Mouse (Mus musculus) v-Abl transformed pro-B cells (cell line): ENCODE data around the gene Kmt2e.

ENCODE experiments used
- in situ Hi-C, 2 experiments: fragments of 400-800 bp; cut with MboI; formaldehyde crosslinking; loops; one replicate each; pipeline ENCODE4 v1.15.1; 2025; ENCODE audit not compliant: unreplicated experiment in 2 of 2

The Kmt2e gene

DNA sequence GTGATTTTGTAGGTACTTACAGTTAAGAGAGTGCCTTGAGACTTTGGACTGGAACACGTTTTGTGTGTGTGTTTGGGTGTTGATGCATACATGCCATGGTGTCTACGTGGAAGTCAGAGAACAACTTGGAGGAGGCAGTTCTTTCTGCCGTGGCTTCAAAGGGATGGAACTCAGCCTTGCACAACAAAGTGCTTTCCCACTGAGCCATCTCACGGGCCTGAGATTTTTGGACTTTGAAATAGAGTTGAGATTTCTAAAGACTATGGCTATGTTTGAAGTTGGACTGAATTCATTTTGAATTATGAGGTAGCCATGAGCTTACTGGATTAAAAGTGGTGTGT is 27.9 kb upstream of the Kmt2e start:
- in situ Hi-C loops, result no loop called here

DNA sequence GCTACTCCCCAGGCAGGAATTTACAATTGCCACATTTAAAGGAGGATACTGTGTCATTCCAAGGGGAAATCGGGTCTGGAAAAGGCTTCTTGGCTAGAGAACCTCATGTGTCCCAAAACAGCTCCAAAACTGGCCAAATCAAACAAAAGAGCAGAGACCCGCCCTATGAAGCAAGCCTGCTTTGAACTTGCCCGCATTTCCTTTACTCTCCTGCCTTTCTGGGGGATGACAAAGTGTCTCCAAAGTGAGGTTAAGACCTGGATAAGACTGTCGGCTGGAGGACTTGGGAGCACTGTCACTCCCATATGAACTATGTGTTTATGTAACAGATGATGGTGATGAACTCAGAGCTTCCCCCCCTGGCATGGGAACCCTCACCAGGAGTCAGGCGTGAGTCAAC is 26.1 kb upstream of the Kmt2e start:
- in situ Hi-C loops, result no loop called here

DNA sequence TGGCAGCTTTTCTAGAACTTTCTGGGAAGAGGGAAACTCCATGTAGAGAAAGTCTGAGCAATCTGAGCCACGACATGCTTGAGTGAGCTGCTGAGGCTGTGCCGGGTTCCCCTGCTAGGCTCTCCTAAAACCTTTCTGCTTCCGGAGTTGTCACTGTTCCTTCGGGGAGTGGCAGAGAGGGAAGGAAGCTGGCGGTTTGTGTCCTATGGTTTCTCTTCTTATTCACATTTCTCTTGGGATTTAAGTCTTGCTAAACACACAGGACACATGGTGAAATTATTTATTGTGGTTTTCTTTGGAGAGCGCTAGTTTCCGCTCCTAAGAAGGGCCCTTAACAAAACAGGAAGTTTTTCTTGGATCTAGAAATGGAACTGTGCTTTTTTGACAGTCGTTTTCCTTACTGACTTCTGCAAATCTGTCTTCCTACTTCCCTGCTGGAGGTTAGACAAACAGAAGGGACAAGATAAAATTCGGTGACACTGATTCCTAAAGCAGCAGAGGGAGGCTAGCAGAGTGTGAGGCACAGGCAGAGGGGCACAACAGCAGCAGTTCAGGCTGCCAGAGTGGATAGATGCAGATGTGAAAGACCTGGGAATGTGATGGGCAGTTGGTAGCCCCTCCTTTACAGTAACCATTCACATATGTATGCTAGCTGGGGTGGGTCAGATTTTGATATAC is 24.1 kb upstream of the Kmt2e start:
- in situ Hi-C loops, result loop anchor here (5.0 to 10.0 kb wide), 3 partner anchors 62 to 345 kb away; no protein-coding TSS in a partner anchor

DNA sequence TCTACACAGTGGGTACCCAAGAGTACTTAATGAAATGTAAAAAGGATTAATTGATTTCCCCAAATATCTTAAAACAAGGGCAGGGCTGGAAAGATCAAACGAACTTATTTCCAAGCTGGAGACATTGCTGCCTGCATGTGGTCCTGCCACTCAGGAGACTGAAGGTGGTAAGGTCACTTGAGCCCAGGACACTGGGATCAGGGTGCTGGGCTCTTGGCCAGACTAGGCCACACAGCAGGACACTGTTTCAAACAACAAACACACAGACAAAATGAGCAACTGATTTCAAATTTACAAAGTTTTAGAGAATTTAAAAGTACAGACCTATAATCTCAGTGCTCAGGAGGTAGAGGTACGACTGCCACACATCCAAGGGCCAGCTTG is 23.5 kb upstream of the Kmt2e start:
- in situ Hi-C loops, result loop anchor here (5.0 to 10.0 kb wide), 3 partner anchors 62 to 344 kb away; no protein-coding TSS in a partner anchor

DNA sequence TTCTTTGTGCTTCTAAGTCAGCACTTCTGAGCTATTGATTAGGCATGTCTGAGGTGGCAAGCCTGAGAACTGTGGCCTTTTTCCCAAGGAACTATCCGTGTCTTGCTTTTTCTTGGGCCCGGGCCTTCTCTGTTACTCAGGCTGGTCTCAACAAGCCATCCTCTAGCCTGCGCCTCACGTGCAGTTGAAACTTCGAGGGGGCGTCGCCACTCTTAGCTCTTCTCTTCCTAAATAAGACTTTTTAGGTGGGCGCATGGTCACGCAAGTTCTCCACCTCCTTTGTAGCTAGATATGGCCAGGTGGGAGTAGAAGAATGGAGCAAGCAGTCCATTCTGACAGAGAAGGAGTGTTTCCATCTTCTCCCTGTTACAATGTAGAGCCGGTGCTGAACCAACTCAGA is 22.6 kb upstream of the Kmt2e start:
- in situ Hi-C loops, result loop anchor here (5.0 to 10.0 kb wide), 3 partner anchors 61 to 343 kb away; no protein-coding TSS in a partner anchor

DNA sequence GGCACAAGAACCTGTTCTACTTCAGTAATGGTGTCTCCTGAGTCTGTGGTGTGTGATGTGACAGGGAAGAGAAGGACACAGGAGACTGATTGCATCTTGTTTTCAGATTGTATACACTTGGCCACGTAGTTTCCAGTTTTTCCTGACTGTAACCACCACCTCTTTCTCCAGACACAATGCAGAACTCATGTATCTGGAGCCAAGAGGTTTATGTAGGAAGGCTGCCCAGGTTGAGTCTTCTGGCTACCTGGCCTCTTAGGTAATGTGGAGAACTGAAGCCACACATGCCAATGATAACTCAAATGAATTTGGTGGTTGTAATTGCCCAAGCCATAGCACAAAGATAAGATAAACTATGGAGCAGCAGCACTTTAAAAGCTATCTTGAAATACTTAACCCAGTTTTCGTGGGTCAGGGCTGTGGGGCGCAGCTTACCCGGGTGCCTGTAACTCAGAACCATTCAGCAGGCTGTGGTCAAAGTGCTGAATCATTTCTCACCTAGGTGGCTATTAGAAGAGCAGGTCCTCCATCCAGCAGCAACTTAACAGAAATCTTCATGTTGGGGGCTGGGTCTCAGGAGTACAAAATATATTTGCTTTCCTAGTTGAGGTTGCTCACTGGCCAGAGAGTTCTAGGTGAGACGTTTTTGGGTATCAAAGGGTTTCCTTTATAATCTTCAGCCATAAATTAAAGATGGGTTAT is 21.8 kb upstream of the Kmt2e start:
- in situ Hi-C loops, result loop anchor here (5.0 to 10.0 kb wide), 3 partner anchors 60 to 342 kb away; no protein-coding TSS in a partner anchor

DNA sequence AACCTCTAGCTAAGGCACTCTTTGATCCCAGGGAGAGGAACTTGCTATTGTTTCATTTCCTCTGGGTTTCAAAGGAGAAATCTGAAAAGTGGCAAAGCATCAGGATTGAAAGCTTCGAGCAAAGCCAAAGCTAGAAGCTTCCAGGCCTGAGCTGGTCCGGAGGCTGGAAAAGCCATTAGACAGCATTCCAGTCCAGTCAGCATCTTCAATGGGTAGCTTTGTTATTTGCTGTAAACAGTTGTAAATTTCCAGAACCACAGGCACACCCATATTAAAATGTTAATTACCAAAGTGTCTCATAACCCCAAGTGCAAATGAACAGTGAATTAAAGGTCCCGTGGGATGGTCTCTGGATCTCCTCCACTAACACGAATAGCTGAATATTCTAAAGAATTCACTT is 21.2 kb upstream of the Kmt2e start:
- in situ Hi-C loops, result loop anchor here (5.0 to 10.0 kb wide), 3 partner anchors 59 to 342 kb away; no protein-coding TSS in a partner anchor

DNA sequence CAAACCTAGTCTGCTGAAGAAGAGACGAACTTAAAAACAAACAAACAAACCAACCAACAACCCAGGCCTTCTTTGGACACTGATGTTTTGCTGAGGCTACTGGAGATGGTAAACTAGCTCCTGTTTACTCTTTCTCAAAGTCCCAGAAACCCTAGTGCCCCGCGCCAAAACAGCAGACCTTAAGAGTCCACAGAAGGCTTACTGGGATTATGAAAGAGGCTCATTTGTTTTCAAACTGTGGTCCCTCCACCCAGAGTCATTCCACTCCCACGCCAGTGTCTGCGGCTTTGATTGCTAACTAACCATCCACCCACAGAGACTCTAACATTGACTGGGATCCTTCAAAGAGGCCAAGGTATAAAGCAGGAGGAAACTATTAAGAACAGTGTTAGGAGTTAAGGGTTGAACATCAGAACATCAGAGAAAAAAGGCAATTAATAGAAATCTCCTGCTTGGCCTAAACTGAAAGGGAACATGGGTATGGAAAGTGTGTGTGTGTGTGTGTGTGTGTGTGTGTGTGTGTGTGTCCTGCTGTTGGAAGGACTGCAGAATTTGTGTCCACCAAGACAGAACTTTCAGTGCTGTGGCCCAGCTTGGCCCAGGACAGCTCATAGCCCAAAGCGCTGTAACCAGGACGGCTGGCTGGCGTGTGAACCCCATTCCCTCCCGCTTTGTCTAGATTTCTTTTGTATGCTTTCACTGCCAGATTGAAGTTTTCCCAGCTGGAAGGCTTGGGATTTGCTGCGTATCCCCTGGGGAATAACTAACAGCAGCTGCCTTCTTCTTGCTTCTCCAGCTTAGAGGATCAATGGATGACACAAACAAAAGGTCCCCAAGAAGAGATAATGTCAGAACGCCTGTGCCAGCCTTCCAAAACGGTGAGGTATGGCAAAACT is 20.4 kb upstream of the Kmt2e start:
- in situ Hi-C loops, result loop anchor here (5.0 to 10.0 kb wide), 3 partner anchors 58 to 341 kb away; no protein-coding TSS in a partner anchor

DNA sequence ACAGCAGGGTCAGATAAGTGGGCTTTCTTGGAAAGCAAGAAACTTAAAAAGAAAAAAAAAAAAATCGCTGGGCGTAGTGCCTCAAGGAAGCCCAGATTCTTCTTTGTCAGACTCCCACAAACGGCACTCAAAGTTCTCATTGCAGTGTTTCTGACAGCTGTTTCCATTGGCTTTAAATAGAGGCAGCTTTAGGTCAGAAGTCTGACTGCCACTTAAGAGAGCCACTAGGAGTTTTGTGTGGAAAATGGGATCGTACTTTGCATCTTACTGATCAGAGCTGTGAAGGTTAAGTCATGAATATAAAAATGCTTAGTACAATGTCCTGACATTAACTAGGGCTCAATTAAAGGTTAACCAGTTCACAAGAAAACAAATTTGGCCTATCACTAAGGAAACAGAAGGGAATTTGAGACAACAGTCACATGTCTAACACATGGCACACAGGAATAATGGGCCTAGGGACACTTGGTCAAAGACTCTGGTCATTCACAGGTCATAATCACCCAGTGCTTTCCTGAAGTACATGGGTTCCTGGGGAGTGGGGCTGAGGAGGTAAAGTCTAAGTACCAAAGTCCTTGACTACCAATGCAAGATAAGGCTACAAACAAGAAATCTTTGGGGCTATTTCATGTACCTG is 19.6 kb upstream of the Kmt2e start:
- in situ Hi-C loops, result loop anchor here (5.0 to 10.0 kb wide), 4 partner anchors 43 to 340 kb away; no protein-coding TSS in a partner anchor

DNA sequence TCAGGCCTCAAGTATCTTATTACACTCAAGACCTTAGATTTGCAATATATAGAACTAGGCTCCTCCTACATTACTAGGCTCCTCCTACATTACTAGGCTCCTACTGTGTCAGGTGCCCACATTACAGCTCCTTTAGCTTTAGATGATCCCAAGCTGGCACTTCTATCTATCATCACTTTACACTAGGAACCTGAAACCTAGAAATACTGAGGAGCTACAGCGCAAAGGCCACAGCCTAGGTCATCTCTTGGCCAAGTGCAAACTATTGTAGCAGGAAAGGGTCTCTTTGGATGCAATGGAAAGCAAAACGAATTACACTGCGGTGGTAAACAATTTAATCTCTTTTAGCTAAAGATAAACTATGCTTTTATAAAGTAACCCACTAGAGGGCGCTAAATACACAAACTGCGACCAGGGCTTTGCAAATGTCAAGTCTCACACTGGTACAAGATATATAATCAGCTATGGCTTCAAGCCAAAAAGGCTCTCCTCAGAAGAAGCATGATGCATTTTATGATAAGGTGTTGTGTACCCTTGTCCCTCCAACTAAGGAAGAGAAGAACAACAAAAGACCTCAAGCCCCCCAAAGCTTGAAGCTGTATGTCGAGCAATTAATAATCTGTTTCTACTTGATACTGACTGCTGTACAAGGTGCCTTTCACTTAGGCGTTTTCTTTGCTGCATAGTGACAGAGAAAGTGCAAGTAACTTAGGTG is 18.5 kb upstream of the Kmt2e start:
- in situ Hi-C loops, result loop anchor here (5.0 to 10.0 kb wide), 3 partner anchors 42 to 339 kb away; no protein-coding TSS in a partner anchor

DNA sequence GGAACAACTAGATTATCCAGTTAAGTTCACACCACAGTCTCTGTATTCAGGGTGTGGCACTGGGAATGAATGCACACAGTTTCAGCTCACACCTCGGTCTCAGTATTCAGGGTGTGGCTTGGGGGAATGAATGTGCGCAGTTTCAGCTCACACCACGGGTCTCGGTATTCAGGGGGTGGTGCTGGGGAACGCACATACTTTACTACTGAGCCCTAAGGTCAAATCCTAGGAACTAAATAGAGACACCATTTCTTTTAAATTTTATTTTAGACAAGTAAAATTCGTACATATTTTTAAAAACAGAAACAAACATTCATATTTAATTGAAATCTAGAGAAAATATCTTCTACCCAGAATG is 18.0 kb upstream of the Kmt2e start:
- in situ Hi-C loops, result loop anchor here (5.0 to 10.0 kb wide), 3 partner anchors 41 to 339 kb away; no protein-coding TSS in a partner anchor

DNA sequence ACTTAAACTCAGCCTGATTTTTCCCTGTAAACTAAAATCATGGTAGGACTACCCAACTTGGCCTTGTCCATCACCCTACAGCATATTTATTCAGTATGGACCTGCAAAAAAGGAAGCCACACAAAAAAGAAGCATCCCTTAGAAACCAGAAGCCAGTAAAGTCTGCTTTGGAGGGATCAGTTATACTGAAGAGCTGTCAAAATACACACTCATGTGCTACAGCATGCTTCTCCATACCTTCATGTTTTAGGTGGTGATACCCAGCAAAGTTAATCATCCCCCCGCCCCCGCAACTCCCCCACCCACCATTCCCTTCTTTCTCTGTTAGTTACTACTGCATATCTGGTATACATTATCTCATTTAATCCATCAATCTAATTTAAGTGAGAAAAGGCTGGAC is 16.5 kb upstream of the Kmt2e start:
- in situ Hi-C loops, result loop anchor here (5.0 to 10.0 kb wide), 3 partner anchors 40 to 337 kb away; no protein-coding TSS in a partner anchor

DNA sequence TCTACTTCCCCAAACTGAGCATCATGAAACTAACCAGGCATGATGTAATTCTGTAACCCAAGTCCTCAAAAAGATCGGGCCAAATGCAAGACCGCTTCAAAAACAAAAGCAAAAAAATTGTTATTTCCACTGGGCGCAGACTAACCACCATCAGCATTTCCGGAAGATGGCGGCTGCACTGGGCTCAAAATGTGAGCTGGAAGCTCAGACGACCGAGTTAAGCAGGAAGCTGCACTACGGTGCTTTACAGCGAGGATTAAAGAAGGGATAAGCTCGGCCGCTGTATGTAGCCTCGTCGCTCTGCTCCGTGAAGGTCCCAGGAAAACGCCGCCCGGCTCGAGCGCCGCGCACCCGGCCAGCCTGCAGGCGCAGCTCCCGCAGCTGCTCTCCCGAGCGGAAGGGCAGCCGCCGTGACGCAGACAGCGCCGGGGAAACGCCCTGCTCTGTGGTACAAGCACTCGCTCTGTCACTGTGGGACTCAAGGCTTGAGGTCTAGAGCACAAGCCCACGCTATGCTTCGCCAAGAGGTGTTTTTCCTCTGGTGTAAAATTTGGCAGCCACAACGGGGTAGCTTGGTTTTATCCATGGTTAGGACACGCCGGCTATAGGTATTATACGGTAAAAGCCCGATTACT is 16.0 kb upstream of the Kmt2e start:
- in situ Hi-C loops, result loop anchor here (5.0 to 10.0 kb wide), 3 partner anchors 39 to 337 kb away; no protein-coding TSS in a partner anchor

DNA sequence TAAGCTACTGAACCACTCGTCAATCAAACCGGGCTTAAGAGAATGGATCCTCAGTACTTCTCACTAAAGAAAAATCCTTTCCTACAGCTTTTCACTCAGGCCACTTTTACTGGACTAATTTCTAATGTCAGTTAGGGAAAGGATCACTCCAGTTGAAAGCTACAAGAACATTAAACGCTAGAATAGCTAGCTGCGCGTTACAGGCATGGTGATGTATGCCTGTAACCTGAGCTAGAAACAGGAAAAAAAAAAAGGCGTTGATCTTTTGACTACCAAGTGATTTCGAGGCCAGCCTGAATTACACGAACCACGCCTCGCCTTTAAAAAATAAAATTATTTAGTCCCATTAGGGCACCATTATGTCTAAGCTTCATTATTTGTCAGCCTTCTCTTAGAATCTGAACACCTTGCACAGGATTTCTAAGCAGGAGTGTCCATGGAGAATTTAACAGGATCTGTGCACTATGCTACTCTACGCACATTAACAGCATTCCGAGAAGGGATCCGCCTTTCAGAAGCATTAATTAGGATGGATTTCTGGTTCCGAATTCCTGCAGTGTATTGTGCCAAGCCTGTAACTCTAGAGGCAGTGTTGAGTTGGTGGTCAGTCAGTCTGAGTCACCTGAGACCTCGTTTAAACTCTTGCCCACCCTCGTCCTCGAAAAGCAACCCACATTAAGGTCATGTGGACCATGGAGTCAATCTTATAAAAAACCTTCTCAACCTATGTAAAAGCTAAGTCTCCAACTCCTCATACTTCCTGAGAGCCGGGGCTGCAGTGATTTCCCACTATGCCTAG is 15.2 kb upstream of the Kmt2e start:
- in situ Hi-C loops, result loop anchor here (5.0 to 10.0 kb wide), 3 partner anchors 38 to 336 kb away; no protein-coding TSS in a partner anchor

DNA sequence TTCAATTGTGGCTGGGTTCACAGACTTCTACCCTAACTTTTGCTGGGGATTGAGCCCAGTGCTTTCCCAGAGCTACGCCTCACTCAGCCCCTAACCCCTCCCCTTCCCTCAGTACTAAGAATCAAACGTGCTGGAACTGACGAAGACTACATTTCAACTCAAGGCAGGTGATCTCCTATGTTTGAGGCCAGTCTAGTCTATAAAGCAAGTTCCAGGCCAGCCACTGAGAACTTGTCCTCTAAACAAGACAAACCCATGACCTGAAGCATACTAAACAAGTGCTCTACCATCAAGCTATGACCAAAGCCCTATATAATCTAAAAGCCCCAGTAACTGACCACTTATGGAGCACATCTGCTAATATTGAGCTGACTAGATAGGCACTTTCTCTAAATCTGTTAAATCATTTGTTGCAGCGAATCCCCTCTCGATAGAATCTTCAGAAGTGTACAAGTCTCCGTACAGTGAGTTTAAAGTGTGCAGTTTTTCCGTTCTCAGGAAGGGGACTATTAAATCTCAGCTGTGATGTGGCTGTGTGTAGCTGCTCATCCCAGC is 14.5 kb upstream of the Kmt2e start:
- in situ Hi-C loops, result loop anchor here (5.0 to 10.0 kb wide), 3 partner anchors 38 to 335 kb away; no protein-coding TSS in a partner anchor

DNA sequence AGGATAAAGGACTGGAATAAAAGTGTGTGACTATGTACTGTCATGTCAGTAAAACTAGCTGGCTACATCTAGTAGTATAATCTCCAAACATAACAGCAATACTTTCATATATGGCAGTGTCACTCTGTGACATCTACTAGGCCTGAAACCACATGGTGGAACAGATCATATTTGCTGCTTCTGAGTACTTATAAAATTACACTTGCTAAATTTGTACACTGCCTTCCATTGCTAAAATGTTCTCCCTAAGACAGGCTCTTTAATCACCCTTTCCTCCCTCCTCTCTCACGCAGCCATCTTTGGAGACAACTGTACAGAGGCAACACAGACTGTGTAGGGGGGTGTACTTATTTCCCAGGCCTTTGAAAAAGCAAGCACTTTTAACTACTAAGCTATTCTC is 13.8 kb upstream of the Kmt2e start:
- in situ Hi-C loops, result no loop called here

DNA sequence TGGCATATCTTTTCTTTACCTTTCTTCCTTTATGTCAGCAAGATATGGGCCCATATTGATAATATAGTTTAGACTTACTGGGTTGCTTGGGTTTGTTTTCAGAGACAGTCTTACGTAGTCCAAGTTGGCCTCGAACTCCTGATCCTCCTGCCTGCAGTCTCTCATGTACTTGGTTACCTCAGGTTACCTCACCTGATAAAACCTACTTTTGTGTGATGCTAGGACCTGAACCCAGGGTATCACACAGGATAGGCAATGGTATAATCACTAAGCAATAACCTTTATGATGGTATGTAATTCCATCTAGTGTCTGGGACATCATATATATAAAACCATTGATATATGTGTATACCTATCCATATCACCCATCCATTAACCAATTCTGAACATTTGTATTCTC is 12.8 kb upstream of the Kmt2e start:
- in situ Hi-C loops, result no loop called here

DNA sequence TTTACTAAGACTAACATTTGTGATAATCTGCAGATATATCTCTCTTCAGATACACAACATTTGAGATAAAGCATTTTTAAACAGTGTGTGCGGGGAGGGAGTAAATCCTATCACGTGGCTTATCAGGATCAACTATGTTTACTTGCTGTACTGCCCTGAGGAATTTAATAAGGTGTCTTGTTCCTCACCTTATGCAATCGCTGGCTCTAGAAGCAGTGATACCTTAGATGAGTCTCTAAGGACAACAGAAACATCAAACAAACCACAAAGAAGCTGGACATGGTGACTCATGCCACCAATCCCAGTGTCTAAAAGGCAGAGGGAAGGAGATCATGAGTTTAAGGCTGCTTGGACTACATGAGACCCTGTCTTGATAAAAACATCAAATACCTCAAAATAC is 11.2 kb upstream of the Kmt2e start:
- in situ Hi-C loops, result no loop called here
